Mouse (Mus musculus): ENCODE data around the gene Fam126b.
"Not testable (repeated sequence)": the region's sequence is repeated elsewhere in the genome, so short reads cannot be mapped to it uniquely, and the experiment has no call there.

Gene Fam126b

DNA sequence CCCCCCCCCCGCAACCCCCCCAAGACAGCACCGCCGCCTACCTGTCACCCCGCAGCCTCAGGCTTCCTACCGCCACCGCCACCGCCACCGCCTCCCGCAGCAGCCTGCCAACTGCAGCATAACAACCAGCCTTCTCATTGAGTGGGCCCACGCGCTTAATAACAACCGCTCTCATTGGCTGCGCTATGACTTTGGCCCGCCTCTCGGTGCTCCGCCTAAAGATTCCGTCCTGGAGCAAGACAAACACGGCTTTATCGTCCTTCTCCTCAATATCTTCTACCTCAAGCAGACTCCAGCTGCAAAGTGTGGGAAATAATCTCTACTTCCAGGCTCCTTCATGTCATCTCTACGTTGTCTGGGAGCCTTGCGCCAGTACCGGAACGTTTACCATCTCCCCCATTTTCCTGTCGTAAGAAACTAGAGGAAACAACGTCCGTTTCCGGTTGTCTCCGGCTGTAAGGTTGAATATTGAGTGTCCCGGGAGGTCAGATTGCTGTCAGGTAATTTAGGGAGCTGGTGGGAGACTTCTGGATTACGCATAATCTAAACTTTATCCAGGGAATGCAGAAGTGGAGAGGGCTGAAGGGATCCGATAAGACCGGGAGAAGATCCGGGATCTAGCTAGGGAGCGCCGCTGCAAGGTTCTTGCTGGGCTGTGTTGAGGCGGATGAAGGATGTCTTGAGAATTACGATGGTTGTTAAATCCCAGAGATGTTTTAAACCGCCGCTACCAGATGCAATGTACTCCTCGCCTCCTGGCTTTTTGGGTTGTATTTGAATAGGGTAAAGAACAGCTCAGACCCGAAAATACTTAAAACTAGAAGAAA, at the start of gene Fam126b, which contains the start of gene Ndufb3:
Gene Fam126b, minus strand, starts transcription at position 153 of the 827 bp plus-strand sequence.
Gene Ndufb3, plus strand, starts transcription at position 214 of the 827 bp plus-strand sequence.
- peak; percentile 94 to 95 for DNase-seq (ENCODE audit: low spot score in 2 of 2)

DNA sequence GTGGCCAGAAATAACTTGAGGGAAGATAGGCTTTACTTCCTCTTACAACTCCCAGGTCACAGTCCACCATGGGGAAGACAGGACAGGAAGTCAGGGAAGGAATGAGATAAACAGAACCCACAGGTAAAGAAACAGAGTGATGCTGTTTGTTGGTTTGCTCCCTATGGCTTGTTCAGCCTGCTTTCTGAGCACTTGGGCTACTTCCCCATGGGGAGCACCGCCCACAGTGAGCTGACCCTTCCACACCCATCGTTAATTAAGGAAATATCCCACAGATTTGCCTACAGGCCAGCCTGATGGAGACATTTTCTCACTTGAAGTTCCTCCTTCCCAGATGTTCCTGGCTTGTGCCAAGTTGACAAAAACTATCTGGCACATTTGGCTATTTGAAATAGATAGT, 42.7 kb upstream of the Fam126b start:
- not testable (repeated sequence) for DNase-seq (ENCODE audit: low spot score in 2 of 2)

DNA sequence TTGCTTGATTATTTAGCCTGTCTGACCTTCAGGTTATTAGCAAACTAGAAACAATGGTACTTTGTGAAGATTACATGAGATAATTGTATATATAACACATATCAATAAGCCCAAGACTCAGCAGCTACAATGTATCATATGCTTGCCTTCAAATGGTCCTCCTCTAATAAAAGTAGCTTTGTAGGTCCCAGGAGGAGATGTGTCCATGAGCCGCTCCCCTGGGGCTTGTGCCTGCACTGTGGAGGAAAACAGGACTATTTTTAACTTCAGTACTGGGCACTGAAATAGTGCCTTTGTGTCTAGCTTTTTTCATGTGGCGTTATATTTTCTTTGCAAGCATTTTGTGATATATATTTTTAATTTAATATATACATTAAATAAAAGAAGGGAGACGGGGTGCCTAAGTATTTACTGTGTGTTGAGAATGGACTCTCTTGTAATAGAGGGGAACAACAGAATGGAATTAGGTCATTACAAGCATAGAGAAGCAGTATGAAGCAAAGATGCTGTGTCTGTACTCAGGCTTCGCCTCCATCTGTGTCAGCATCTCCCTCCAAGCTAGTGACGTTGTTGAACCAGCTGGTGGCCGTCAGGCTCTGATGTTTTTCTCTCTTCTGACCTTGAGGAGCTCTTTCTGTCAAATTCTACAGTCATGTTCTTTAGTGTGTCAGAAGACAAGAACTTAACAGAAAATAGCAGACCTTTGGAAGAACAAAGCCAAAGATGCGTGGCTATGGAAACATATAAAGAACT, 36.0 kb upstream of the Fam126b start:
- peak in 1 of 2 experiments; percentile 52 for DNase-seq (ENCODE audit: low spot score in 2 of 2)

- no peak for DNase-seq (ENCODE audit: low spot score in 2 of 2)
Observed at GRCm38 (mm10) chr1:58621251-58621650, 35.1 kb upstream of the Fam126b start.

DNA sequence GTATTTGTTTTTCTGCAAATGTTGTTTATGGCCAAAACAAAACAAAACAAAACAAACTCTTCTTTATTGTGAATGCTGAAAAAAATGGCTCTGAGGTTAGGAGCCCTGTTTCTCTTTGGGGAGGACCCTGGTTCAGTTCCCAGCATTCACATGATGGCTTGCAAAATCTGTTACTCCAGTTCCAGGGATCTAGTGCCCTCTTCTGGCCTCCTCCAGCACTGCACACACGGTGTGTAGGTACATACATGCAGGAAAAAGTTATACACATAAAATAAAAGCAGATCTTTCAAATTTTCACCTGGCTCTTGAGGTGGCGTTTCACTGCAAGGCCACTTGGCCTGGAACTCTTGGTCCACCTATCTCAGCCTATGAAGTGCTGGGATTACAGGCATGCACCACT, 32.6 kb upstream of the Fam126b start:
- no peak for DNase-seq (ENCODE audit: low spot score in 2 of 2)

- DNase-seq (ENCODE audit: low spot score in 2 of 2) = no peak
Observed at GRCm38 (mm10) chr1:58617978-58618668, 32.0 kb upstream of the Fam126b start.

DNA sequence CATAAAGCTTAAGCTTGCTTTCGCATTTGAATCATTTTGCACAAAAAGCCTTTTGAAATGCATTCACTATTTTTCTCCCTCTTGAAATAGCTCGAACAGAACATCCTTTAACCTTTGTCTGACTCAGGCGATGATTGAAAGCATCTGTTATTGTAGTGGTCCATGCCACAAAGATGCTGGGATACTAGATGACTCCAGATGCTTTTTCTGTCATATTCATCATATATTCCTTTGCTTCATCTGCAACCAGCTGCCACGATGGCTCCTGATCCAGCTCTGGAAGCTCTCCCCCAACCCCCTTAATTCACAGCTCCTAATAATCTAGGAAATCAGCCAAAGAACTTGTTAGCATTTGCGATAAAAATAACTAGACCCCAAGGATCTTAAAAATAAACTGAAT, 31.0 kb upstream of the Fam126b start:
- no peak for DNase-seq (ENCODE audit: low spot score in 2 of 2)

DNA sequence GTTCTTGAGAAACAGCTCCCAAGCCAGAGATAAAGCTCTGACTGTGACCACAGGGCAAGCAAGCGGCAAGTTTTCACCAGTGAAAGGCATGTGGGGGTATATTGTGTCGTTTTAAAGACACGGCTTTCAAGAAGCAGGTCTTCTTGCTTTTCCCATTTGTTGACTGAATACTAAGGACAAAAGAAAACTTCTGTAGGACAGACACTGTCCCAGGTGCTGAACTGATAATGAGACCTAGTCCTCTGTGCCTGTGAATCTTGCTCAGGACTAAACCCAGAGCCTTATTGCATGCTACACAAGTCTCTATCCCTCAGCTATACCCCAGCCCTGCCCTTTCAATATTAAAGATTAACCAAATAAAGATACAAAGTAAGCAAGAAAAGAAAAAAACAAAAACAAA, 30.1 kb upstream of the Fam126b start:
- no peak for DNase-seq (ENCODE audit: low spot score in 2 of 2)

DNA sequence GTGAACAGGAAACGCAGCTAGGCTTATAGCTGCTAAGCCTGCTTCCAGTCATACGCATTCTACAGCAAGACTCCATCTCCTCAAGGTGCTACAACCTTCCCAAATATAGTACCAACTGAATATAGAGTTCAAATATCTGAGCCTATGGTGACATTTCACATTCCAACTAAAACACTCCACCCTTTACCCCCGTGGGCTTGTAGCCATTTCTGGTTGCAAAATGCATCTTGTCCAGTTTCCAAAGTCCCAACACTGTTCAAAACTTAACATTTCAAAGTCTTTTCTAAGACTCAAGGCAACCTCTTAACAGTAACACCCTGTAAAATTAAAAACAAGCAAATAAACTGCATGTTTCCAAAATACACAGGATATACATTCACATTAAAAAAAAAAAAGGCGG, 29.0 kb upstream of the Fam126b start:
- DNase-seq (ENCODE audit: low spot score in 2 of 2) = no peak

GRCm38 (mm10) chr1:58614424-58614823, 28.3 kb upstream of the Fam126b start:
- DNase-seq (ENCODE audit: low spot score in 2 of 2) = no peak

DNA sequence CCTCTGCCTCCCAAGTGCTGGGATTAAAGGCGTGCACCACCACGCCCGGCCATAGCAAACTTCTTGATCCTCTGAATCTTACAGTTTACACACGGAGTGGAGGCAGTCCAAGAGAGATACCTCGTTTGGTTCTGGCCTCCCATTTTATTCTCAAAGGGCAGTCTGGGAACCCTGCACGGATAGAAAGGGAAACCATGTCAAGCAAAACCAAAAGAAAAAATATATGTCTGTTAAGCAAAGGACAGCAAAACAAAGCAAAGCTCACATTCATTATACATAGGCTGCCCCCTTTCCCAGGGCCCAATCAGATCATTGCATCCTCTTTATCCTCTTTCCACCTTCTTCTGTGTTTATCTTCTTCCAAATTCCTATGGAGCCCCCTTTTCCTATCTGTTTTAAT, 27.7 kb upstream of the Fam126b start:
- DNase-seq (ENCODE audit: low spot score in 2 of 2) = peak in 1 of 2 experiments; percentile 35

GRCm38 (mm10) chr1:58610611-58611010, 24.5 kb upstream of the Fam126b start:
- no peak for DNase-seq (ENCODE audit: low spot score in 2 of 2)

DNA sequence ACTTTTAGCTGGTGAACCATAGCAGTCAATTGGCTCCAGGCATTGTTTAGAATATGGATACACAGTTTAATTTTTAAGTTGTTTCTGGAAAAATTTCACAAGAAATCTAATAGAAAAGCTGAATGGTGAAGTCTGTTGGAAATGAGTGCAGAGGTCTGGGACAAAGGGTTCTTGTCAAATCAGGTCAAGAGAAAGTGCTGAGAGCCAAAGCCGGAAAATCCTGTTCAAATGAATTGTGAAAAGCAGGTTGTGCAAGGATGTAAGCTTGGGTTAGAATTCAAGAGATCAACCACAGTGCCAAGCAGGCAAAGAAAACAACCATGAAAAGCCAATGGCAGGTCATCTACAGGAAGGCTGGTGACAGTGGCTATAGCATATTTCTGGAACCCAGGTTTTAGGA, 24.0 kb upstream of the Fam126b start:
- DNase-seq (ENCODE audit: low spot score in 2 of 2) = no peak

- not testable (repeated sequence) for DNase-seq (ENCODE audit: low spot score in 2 of 2)
Observed at GRCm38 (mm10) chr1:58609591-58609990, 23.5 kb upstream of the Fam126b start.

- no peak for DNase-seq (ENCODE audit: low spot score in 2 of 2)
Observed at GRCm38 (mm10) chr1:58603738-58604137, 17.6 kb upstream of the Fam126b start.

- DNase-seq (ENCODE audit: low spot score in 2 of 2) = no peak
Observed at GRCm38 (mm10) chr1:58602681-58603080, 16.6 kb upstream of the Fam126b start.

DNA sequence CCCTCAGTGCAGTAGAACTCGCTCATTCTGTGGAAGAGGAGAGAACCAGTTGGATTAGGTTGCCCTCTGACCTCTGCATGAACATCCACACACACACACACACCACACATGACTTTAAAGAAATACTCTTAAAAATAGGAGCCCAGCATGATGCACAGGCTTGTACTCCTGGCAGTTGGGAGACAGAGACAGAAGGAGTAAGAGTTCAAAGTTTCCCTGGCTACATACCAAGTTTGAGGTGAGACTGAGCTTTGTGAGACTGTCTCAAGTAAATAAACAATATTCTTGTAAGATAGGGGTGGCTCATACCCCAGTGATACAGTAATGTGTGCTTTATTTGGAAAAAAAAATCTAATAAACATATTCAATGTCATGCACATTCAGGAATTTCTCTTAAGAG, 1.4 kb upstream of the Fam126b start:
- DNase-seq (ENCODE audit: low spot score in 2 of 2) = no peak

GRCm38 (mm10) chr1:58585373-58586170, 551 bp downstream of the Fam126b start:
- no peak for DNase-seq (ENCODE audit: low spot score in 2 of 2)

- no peak for DNase-seq (ENCODE audit: low spot score in 2 of 2)
Observed at GRCm38 (mm10) chr1:58584271-58584670, 1.9 kb downstream of the Fam126b start.

DNA sequence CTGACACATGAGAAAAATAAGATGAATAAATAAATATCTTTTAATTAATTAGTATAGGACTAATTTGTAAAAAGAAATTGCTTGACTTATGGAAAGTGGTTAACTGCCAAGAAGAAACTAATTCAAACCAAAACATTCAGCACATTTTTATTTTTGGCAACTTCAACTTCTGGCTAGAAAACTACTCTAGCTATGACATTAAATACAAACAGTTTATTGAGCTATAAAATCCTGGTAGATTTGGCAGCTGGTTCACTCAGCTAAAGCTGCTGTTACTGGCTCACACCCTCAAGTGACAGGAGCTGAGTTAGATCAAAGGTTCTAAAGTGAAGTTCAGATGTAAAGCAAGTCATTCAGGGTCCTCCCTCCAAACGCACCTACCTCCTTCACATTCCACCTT, 3.5 kb downstream of the Fam126b start:
- no peak for DNase-seq (ENCODE audit: low spot score in 2 of 2)

- peak in 1 of 2 experiments; percentile 38 for DNase-seq (ENCODE audit: low spot score in 2 of 2)
Observed at GRCm38 (mm10) chr1:58579179-58579578, 6.9 kb downstream of the Fam126b start.

Measured in right cerebral cortex, postnatal 10 days (tissue).